ENCODE assay signal across 8 mouse cellular contexts in genomic region chr14:74948014-74948396, GRCm38 (mm10). TPM values are rescaled to one million over a fixed set of nuclear protein-coding genes. Genes with fewer than 3 reads are reported as not detected.
DNase-seq lines count a peak whose midpoint lies in the region; ATAC-seq and TF ChIP-seq lines count a peak whose summit lies in the region.

No protein-coding gene starts in this region.

- H3K9me3 ChIP-seq in embryonic facial prominence, embryonic 12.5 days = no peaks in the 10 kb centered on the region
- H3K9me3 ChIP-seq in intestine, embryonic 14.5 days (ENCODE audit: control insufficient read depth, low read length) = no peaks in the 10 kb centered on the region

- no peak for ATAC-seq in embryonic facial prominence, embryonic 12.5 days (ENCODE audit: insufficient number of reproducible peaks, insufficient read depth, low FRiP score, low TSS enrichment)
- ATAC-seq in intestine, embryonic 14.5 days (replicated peaks; ENCODE audit: low FRiP score, low TSS enrichment, low read depth) = no peak
- ATAC-seq in frontal cortex, adult (ENCODE audit: low TSS enrichment) = no peak

- H3K4me1 ChIP-seq in liver, adult 2 months (ENCODE audit: control insufficient read depth, insufficient read depth, low read length) = peaks cover 22% of the 10 kb centered on the region; the same call in 1 of the 2 replicates
- peaks cover 10% of the 10 kb centered on the region for H3K4me1 ChIP-seq in embryonic facial prominence, embryonic 12.5 days
- H3K4me1 ChIP-seq in intestine, embryonic 14.5 days (replicated peaks; ENCODE audit: control insufficient read depth, insufficient read depth, low read length) = peaks cover 13% of the 10 kb centered on the region

- no peak for TF ChIP-seq CTCF in liver, adult 2 months (IDR thresholded peaks at IDR 0.05; ENCODE audit: low read depth, low read length)

- peak overlapping the region; percentile 81 for H3K4me2 ChIP-seq in embryonic facial prominence, embryonic 12.5 days (replicated peaks)
- H3K4me2 ChIP-seq in intestine, embryonic 14.5 days (ENCODE audit: low read length) = peak overlapping the region; percentile 88
- H3K4me2 ChIP-seq in myocyte (ENCODE audit: low read depth) = peak overlapping the region; percentile 94

- no peak for DNase-seq in liver, adult 2 months (ENCODE audit: extremely low read depth, low read depth, low spot score)
- no peak for DNase-seq in liver
- DNase-seq in intestine, embryonic 14.5 days (ENCODE audit: low spot score) = no peak
- DNase-seq in adrenal gland, postnatal 14 days = no peak
- DNase-seq in layer of hippocampus, postnatal 25 days (ENCODE audit: extremely low spot score in 1 of 2, low spot score in 1 of 2) = no peak

- H3K4me3 ChIP-seq in liver, adult 2 months (ENCODE audit: insufficient read depth, low read depth, low read length) = peak overlapping the region; percentile 97
- H3K4me3 ChIP-seq in embryonic facial prominence, embryonic 12.5 days = peak overlapping the region; percentile 81
- H3K4me3 ChIP-seq in intestine, embryonic 14.5 days (ENCODE audit: low read depth, low read length) = peak overlapping the region; percentile 80
- H3K4me3 ChIP-seq in myocyte = peak overlapping the region; percentile 92

- peak overlapping the region; percentile 98 for H3K9ac ChIP-seq in liver, adult 2 months (ENCODE audit: low read depth, low read length)
- peak overlapping the region; percentile 85 for H3K9ac ChIP-seq in embryonic facial prominence, embryonic 12.5 days
- H3K9ac ChIP-seq in intestine, embryonic 14.5 days (ENCODE audit: low read length) = peak overlapping the region; percentile 79

- no peak for TF ChIP-seq POLR2A in liver, adult 2 months (IDR thresholded peaks at IDR 0.05; ENCODE audit: extremely low read depth, insufficient read depth, low read length)
- no peak for TF ChIP-seq POLR2A in myocyte (IDR thresholded peaks at IDR 0.05; ENCODE audit: insufficient read length, low read depth)

- H3K36me3 ChIP-seq in liver, adult 2 months (ENCODE audit: control insufficient read depth, insufficient read depth, low read length) = no peaks in the 10 kb centered on the region
- H3K36me3 ChIP-seq in embryonic facial prominence, embryonic 12.5 days = no peaks in the 10 kb centered on the region
- H3K36me3 ChIP-seq in intestine, embryonic 14.5 days (ENCODE audit: control insufficient read depth, insufficient read depth, low read length) = no peaks in the 10 kb centered on the region
- no peaks in the 10 kb centered on the region for H3K36me3 ChIP-seq in myocyte (ENCODE audit: control insufficient read depth, insufficient read depth)

- H3ac ChIP-seq in myocyte (ENCODE audit: control insufficient read depth, insufficient read length) = peak overlapping the region; percentile 88

- peaks cover 13% of the 10 kb centered on the region for H3K79me2 ChIP-seq in liver, adult 2 months (ENCODE audit: control insufficient read depth, insufficient read depth, low read length)
- H3K79me2 ChIP-seq in myocyte (ENCODE audit: control insufficient read depth, insufficient read depth) = peaks cover 36% of the 10 kb centered on the region

- no peaks in the 10 kb centered on the region for H3K27me3 ChIP-seq in liver, adult 2 months (ENCODE audit: control insufficient read depth, insufficient read depth, low read length)
- H3K27me3 ChIP-seq in embryonic facial prominence, embryonic 12.5 days = no peaks in the 10 kb centered on the region
- H3K27me3 ChIP-seq in intestine, embryonic 14.5 days (replicated peaks; ENCODE audit: control insufficient read depth, insufficient read depth, low read length) = no peaks in the 10 kb centered on the region
- H3K27me3 ChIP-seq in myocyte (ENCODE audit: control insufficient read depth, insufficient read depth, insufficient read length) = no peaks in the 10 kb centered on the region

- 27% methylated on average over 13 of the region's 13 CpGs for WGBS in liver, adult 2 months
- WGBS in embryonic facial prominence, embryonic 12.5 days = 30% methylated on average over 13 of the region's 13 CpGs
- WGBS in intestine, embryonic 14.5 days = 26% methylated on average over 13 of the region's 13 CpGs

- H3K27ac ChIP-seq in liver, adult 2 months (replicated peaks; ENCODE audit: insufficient read depth, low read depth, low read length) = peak overlapping the region; percentile 87; the same call in 1 of the 2 replicates
- H3K27ac ChIP-seq in embryonic facial prominence, embryonic 12.5 days = peak overlapping the region; percentile 91
- H3K27ac ChIP-seq in intestine, embryonic 14.5 days (ENCODE audit: low read depth) = peak overlapping the region; percentile 78

TF ChIP-seq in myocyte, 11 proteins besides CTCF, POLR2A, EP300 and RAD21:
- TF ChIP-seq MYOG (IDR thresholded peaks at IDR 0.05; ENCODE audit: control insufficient read depth in 1 of 3, insufficient read depth in 1 of 3, insufficient read length in 2 of 3, low read depth in 2 of 3) = no peak
- TF ChIP-seq USF1 (IDR thresholded peaks at IDR 0.05; ENCODE audit: low read depth) = no peak
- TF ChIP-seq SRF (IDR thresholded peaks at IDR 0.05; ENCODE audit: control insufficient read depth, insufficient read length, low read depth) = no peak
- TF ChIP-seq TCF12 (IDR thresholded peaks at IDR 0.05; ENCODE audit: insufficient read depth, poor library complexity, severe bottlenecking) = no peak
- no peak for TF ChIP-seq E2F4 (IDR thresholded peaks at IDR 0.05; ENCODE audit: insufficient read depth)
- TF ChIP-seq TCF3 (IDR thresholded peaks at IDR 0.05; ENCODE audit: insufficient read length, low read depth) = no peak
- TF ChIP-seq REST (IDR thresholded peaks at IDR 0.05; ENCODE audit: insufficient read depth, insufficient read length) = no peak

RNA-seq across cellular contexts. Expression of gene Lrch1, which starts 0.3 kb away (rescaled TPM):
- total RNA-seq in liver, adult 2 months (2014; rRNA removed) = 6.1 and 6.5 TPM in 2 replicates
- polyA plus RNA-seq in liver, adult 2 months (2012; rRNA removed) = 1.9 and 2.7 TPM in 2 replicates
- 15.3 and 15.7 TPM in 2 replicates for polyA plus RNA-seq in embryonic facial prominence, embryonic 12.5 days (2016; fragmentation: Nextera tagmentation; extraction: Ambion mirVana)
- polyA plus RNA-seq in intestine, embryonic 14.5 days (2014; fragmentation: Nextera tagmentation; extraction: Ambion mirVana) = 12.6 and 14.4 TPM in 2 replicates
- 9.9 TPM for polyA plus RNA-seq in myocyte (2012; fragmentation: generic; extraction: Trizol)
- 14.6 and 17.3 TPM in 2 replicates for total RNA-seq in adrenal gland, postnatal 14 days (2021)
- 10 to 100 TPM; 17.8 to 18.9 TPM for total RNA-seq in layer of hippocampus, postnatal 25 days (2021)
